11 mouse cellular contexts compared by ENCODE assay signal in genomic region chr7:127750131-127751127, GRCm38 (mm10). TPM values are rescaled to one million over a fixed set of nuclear protein-coding genes. Genes with fewer than 3 reads are reported as not detected.
DNase-seq lines count a peak whose midpoint lies in the region; TF ChIP-seq lines count a peak whose summit lies in the region.
"Had no signal": no experiment of that assay in that cellular context is flagged by ENCODE, and none has a peak within 500 bp of the region (broad histone marks: within the 10 kb centered on the region; RNA-seq: fewer than 3 reads in every experiment).

No protein-coding gene starts in this region.

- H3K27me3 ChIP-seq in cerebellum, adult 2 months (ENCODE audit: control insufficient read depth, insufficient read depth, low read length), result no peaks in the 10 kb centered on the region
- H3K27me3 ChIP-seq: hindbrain, embryonic 15.5 days had no signal

- DNase-seq in layer of hippocampus, adult 2 months (ENCODE audit: low spot score in 2 of 2), result peak; percentile 65 to 83
- DNase-seq in layer of hippocampus, postnatal 25 days (ENCODE audit: extremely low spot score in 1 of 2, low spot score in 1 of 2), result no peak
- DNase-seq in ES-E14 (ENCODE audit: low read depth, low spot score), result peak; percentile 78
- peak; percentile 55 to 78 for DNase-seq in cerebellum, adult 2 months
- DNase-seq in layer of hippocampus, postnatal 10 days (ENCODE audit: low spot score in 2 of 2), result peak; percentile 17 to 48
- no peak for DNase-seq in adrenal gland, postnatal 14 days
- no peak for DNase-seq in gastrocnemius, adult 8-10 months (ENCODE audit: low spot score in 2 of 2)
- DNase-seq: liver had no signal

- TF ChIP-seq CTCF in layer of hippocampus, adult 2 months (conservative IDR thresholded peaks at IDR 0.05), result no peak
- no peak for TF ChIP-seq CTCF in cerebellum, adult 2 months (IDR thresholded peaks at IDR 0.05; ENCODE audit: borderline replicate concordance, insufficient read depth, low read depth, low read length)

- in situ Hi-C loops in ES-E14 (cut with MboI; ENCODE audit: low sequenced_read_pairs in 2 of 2, unreplicated experiment in 2 of 2), result no loop called here

- TF ChIP-seq POLR2A in cerebellum, adult 2 months (IDR thresholded peaks at IDR 0.05; ENCODE audit: borderline replicate concordance, insufficient read depth, low read length), result no peak

- peaks cover 65% of the 10 kb centered on the region for H3K36me3 ChIP-seq in ES-E14 (ENCODE audit: control insufficient read depth, insufficient read depth, low read length, poor library complexity, severe bottlenecking)

- peak overlapping the region; percentile 68; the same call in 1 of the 2 replicates for H3K27ac ChIP-seq in layer of hippocampus, adult 2 months
- 0 out of 2 replicates have a peak overlapping the region, but pooled peaks have one; percentile 23 for H3K27ac ChIP-seq in ES-E14 (ENCODE audit: insufficient read depth, low read depth, low read length, poor library complexity, severe bottlenecking)
- H3K27ac ChIP-seq in cerebellum, adult 2 months (ENCODE audit: insufficient read depth, low read length), result peak overlapping the region; percentile 9; the same call in 1 of the 2 replicates
- H3K27ac ChIP-seq: hindbrain, embryonic 15.5 days had no signal

- WGBS in cerebellum, adult 2 months, result 49% methylated on average over 19 of the region's 19 CpGs

- H3K4me3 ChIP-seq in layer of hippocampus, adult 2 months, result peak overlapping the region; percentile 47
- no peak overlapping the region for H3K4me3 ChIP-seq in ES-E14 (ENCODE audit: insufficient read depth in 1 of 2, low read depth in 1 of 2, low read length in 2 of 2, poor library complexity in 1 of 2, severe bottlenecking in 1 of 2)
- H3K4me3 ChIP-seq in cerebellum, adult 2 months (replicated peaks; ENCODE audit: insufficient read depth, low read depth, low read length), result peak overlapping the region; percentile 53
- H3K4me3 ChIP-seq: erythroblast, embryonic 14.5 days; hindbrain, embryonic 15.5 days had no signal

- peaks cover 3 to 33% of the 10 kb centered on the region in 2 experiments for H3K4me1 ChIP-seq in ES-E14 (ENCODE audit: control insufficient read depth in 2 of 2, insufficient read depth in 2 of 2, low read length in 2 of 2, poor library complexity in 1 of 2)
- peaks cover 4% of the 10 kb centered on the region; the same call in 1 of the 2 replicates for H3K4me1 ChIP-seq in cerebellum, adult 2 months (ENCODE audit: control insufficient read depth, insufficient read depth, low read length)

- peak overlapping the region; percentile 35; the same call in 1 of the 2 replicates for H3K9ac ChIP-seq in ES-E14 (ENCODE audit: insufficient read depth, low read depth, low read length, poor library complexity, severe bottlenecking)
- H3K9ac ChIP-seq: hindbrain, embryonic 15.5 days had no signal

- no peaks in the 10 kb centered on the region for H3K9me3 ChIP-seq in ES-E14 (ENCODE audit: control insufficient read depth, insufficient read depth, low read depth, low read length)
- H3K9me3 ChIP-seq: hindbrain, embryonic 15.5 days had no signal

TF ChIP-seq in ES-E14, 5 proteins besides CTCF, POLR2A, EP300 and RAD21:
- TF ChIP-seq MAFK (IDR thresholded peaks at IDR 0.05; ENCODE audit: insufficient read depth, low read depth, low read length) (no peak), HCFC1 (IDR thresholded peaks at IDR 0.05; ENCODE audit: borderline replicate concordance, insufficient read depth, low read length) (peak; percentile 89)

RNA-seq across cellular contexts. Expression of gene Fbxl19, which starts 6.1 kb away (rescaled TPM):
- 10 to 100 TPM; 53.8 to 59.7 TPM for total RNA-seq in layer of hippocampus, adult 2 months (2021)
- total RNA-seq in layer of hippocampus, postnatal 25 days (2021), result 10 to 100 TPM; 63.4 to 66.7 TPM
- total RNA-seq in ES-E14 (2012; rRNA removed), result 86.9 and 93.0 TPM in 2 replicates
- 35.2 and 37.8 TPM in 2 replicates for polyA plus RNA-seq in cerebellum, adult 2 months (2012; rRNA removed)
- 10 to 100 TPM; 86.8 to 92.2 TPM for total RNA-seq in layer of hippocampus, postnatal 10 days (2021)
- 12.8 and 14.5 TPM in 2 replicates for total RNA-seq in adrenal gland, postnatal 14 days (2021)
- 1 to 10 TPM in 2 of 4 experiments, under 1 TPM in 2; 0.92 to 1.6 (median 1.1) TPM for total RNA-seq in gastrocnemius, adult 8-10 months (2022)

RNA-seq across cellular contexts. Expression of gene Ctf2, which starts 18.5 kb away (rescaled TPM):
- total RNA-seq in layer of hippocampus, adult 2 months (2021), result not detected
- not detected for total RNA-seq in layer of hippocampus, postnatal 25 days (2021)
- 0.69 and 0.71 TPM in 2 replicates for total RNA-seq in ES-E14 (2012; rRNA removed)
- not detected in 2 replicates for polyA plus RNA-seq in cerebellum, adult 2 months (2012; rRNA removed)
- total RNA-seq in layer of hippocampus, postnatal 10 days (2021), result not detected
- not detected in 2 replicates for total RNA-seq in adrenal gland, postnatal 14 days (2021)
- not detected for total RNA-seq in gastrocnemius, adult 8-10 months (2022)

RNA-seq across cellular contexts. Expression of gene Orai3, which starts 19.2 kb away (rescaled TPM):
- 10 to 100 TPM; 30.1 to 31.5 TPM for total RNA-seq in layer of hippocampus, adult 2 months (2021)
- total RNA-seq in layer of hippocampus, postnatal 25 days (2021), result 10 to 100 TPM; 28.7 to 33.2 TPM
- total RNA-seq in ES-E14 (2012; rRNA removed), result 14.0 and 30.7 TPM in 2 replicates
- 24.1 and 26.1 TPM in 2 replicates for polyA plus RNA-seq in cerebellum, adult 2 months (2012; rRNA removed)
- 10 to 100 TPM; 18.5 to 19.1 TPM for total RNA-seq in layer of hippocampus, postnatal 10 days (2021)
- 28.1 and 28.3 TPM in 2 replicates for total RNA-seq in adrenal gland, postnatal 14 days (2021)
- total RNA-seq in gastrocnemius, adult 8-10 months (2022), result 10 to 100 TPM; 12.2 to 13.6 (median 12.9) TPM

RNA-seq across cellular contexts. Expression of gene Setd1a, which starts 26.0 kb away (rescaled TPM):
- total RNA-seq in layer of hippocampus, adult 2 months (2021), result 10 to 100 TPM; 44.5 to 49.4 TPM
- total RNA-seq in layer of hippocampus, postnatal 25 days (2021), result 10 to 100 TPM; 35.1 to 50.0 TPM
- 22.6 and 24.4 TPM in 2 replicates for total RNA-seq in ES-E14 (2012; rRNA removed)
- 23.1 and 25.5 TPM in 2 replicates for polyA plus RNA-seq in cerebellum, adult 2 months (2012; rRNA removed)
- 10 to 100 TPM; 35.5 to 40.3 TPM for total RNA-seq in layer of hippocampus, postnatal 10 days (2021)
- 37.7 and 46.2 TPM in 2 replicates for total RNA-seq in adrenal gland, postnatal 14 days (2021)
- 10 to 100 TPM; 16.4 to 22.8 (median 18.6) TPM for total RNA-seq in gastrocnemius, adult 8-10 months (2022)

RNA-seq across cellular contexts. Expression of gene Gm49388, which starts 35.0 kb away (rescaled TPM):
- 1 to 10 TPM; 1.4 to 3.3 TPM for total RNA-seq in layer of hippocampus, adult 2 months (2021)
- total RNA-seq in layer of hippocampus, postnatal 25 days (2021), result 1 to 10 TPM; 3.7 to 5.7 TPM
- 1.5 and 1.9 TPM in 2 replicates for total RNA-seq in ES-E14 (2012; rRNA removed)
- 0.46 and 0.47 TPM in 2 replicates for polyA plus RNA-seq in cerebellum, adult 2 months (2012; rRNA removed)
- 1 to 10 TPM; 2.9 to 4.6 TPM for total RNA-seq in layer of hippocampus, postnatal 10 days (2021)
- 0.38 and 0.44 TPM in 2 replicates for total RNA-seq in adrenal gland, postnatal 14 days (2021)
- 1 to 10 TPM; 1.6 to 2.3 (median 2.1) TPM for total RNA-seq in gastrocnemius, adult 8-10 months (2022)
- polyA plus RNA-seq: erythroblast, embryonic 14.5 days; hindbrain, embryonic 15.5 days; stomach, embryonic 14.5 days had no signal

Comparison
In these comparisons a context has a peak if more than half of its experiments do, and no peak if none do; other contexts are left out.
1. DNase-seq: peak in layer of hippocampus, adult 2 months (2 of 2), ES-E14 (single experiment), cerebellum, adult 2 months (2 of 2) and layer of hippocampus, postnatal 10 days (2 of 2); none in layer of hippocampus, postnatal 25 days (0 of 2), adrenal gland, postnatal 14 days (single experiment) and gastrocnemius, adult 8-10 months (0 of 2).
2. H3K27ac ChIP-seq: peak in every context shown above with its lines; median percentile 68 in layer of hippocampus, adult 2 months; 23 in ES-E14; 9 in cerebellum, adult 2 months.
3. H3K4me3 ChIP-seq: peak in layer of hippocampus, adult 2 months (single experiment) and cerebellum, adult 2 months (single experiment); none in ES-E14 (0 of 2).